Mouse (Mus musculus) hindbrain, postnatal 0 days (tissue): ENCODE data around the gene Nectin1. TPM values are rescaled to one million over a fixed set of nuclear protein-coding genes. Genes with fewer than 3 reads are reported as not detected.
A peak's percentile ranks its signal among the peaks of the same experiment; 100 is the strongest.

Experiments used
- ATAC-seq: fragments of 200-750 bp; cut with Nextera tagmentation; 2 replicates; pipeline ENCODE4 v1.8.0; 2017; ENCODE audit warnings: mild to moderate bottlenecking, moderate TSS enrichment, moderate library complexity
- DNase-seq: peaks from one replicate; pipeline ENCODE4 v3.0.0-alpha.2; 2015; ENCODE audit warnings: low spot score
- H3K27ac ChIP-seq: fragments of 300-500 bp; sonication (generic); 2 replicates; pipeline ENCODE4 v1.5.1; 2014; ENCODE audit warnings: mild to moderate bottlenecking
- H3K27me3 ChIP-seq: fragments of 300-500 bp; sonication (generic); 2 replicates; pipeline ENCODE4 v1.6.1; 2014; ENCODE audit warnings: low read length, mixed read lengths; ENCODE audit not compliant: insufficient read depth
- H3K36me3 ChIP-seq: fragments of 300-500 bp; sonication (generic); 2 replicates; pipeline ENCODE4 v1.6.1; 2014; ENCODE audit warnings: low read length, mixed read lengths; ENCODE audit not compliant: insufficient read depth
- H3K4me1 ChIP-seq: fragments of 300-500 bp; sonication (generic); 2 replicates; pipeline ENCODE4 v1.6.1; 2014; ENCODE audit warnings: antibody characterized with exemption, low read length, mixed read lengths; ENCODE audit not compliant: insufficient read depth
- H3K4me2 ChIP-seq: fragments of 300-500 bp; sonication (generic); 2 replicates; pipeline ENCODE4 v1.6.1; 2014; ENCODE audit warnings: low read depth, mild to moderate bottlenecking, low read length, moderate library complexity, mixed read lengths
- H3K4me3 ChIP-seq: fragments of 300-500 bp; sonication (generic); 2 replicates; pipeline ENCODE4 v1.5.1; 2014; ENCODE audit warnings: low read length
- H3K9ac ChIP-seq: fragments of 300-500 bp; sonication (generic); replicated peaks from 2 replicates; pipeline ENCODE4 v1.6.1; 2014; ENCODE audit warnings: mild to moderate bottlenecking, low read length, moderate library complexity, mixed read lengths
- H3K9me3 ChIP-seq: fragments of 300-500 bp; sonication (generic); 2 replicates; pipeline ENCODE4 v1.6.1; 2016; ENCODE audit warnings: low read length, mixed read lengths
- CTCF ChIP-seq: IDR thresholded peaks from 2 replicates; pipeline ENCODE4 v1.5.1; 2016; ENCODE audit warnings: antibody characterized with exemption, control low read depth, low read depth
- WGBS: fragments of 180-500 bp; shearing (Covaris S2); extraction: QIAGEN DNeasy Blood & Tissue Kit; methylation state at CpG from one replicate; pipeline ENCODE4 v1.1.7; 2014; 5-methylcytosine and 5-hydroxymethylcytosine counted together
- polyA plus RNA-seq: library from polyadenylated mRNA; unstranded; fragments of >200 nt; fragmentation: Nextera tagmentation; extraction: Ambion mirVana; gene quantifications from 2 replicates; pipeline ENCODE4 v1.2.1, GENCODE M21; 2015
- total RNA-seq: library from RNA; depleted of rRNA; stranded (reverse); fragments of >200 nt; gene quantifications from 2 replicates; pipeline ENCODE4 v1.2.3, GENCODE M21; 2014

The Nectin1 gene
- total and polyA plus RNA-seq, 2 experiments from 2014 or later: 17.1 to 72.8 TPM

- 76% methylated on average over 4 of the region's 4 CpGs for WGBS
- DNase-seq (no peak), ATAC-seq (no peak)
- Histone ChIP-seq H3K4me3 (no peak overlapping the region), H3K4me1 (peaks cover 11% of the 10 kb centered on the region), H3K27ac (no peak overlapping the region), H3K36me3 (no peaks in the 10 kb centered on the region), H3K9me3 (no peaks in the 10 kb centered on the region), H3K4me2 (no peak overlapping the region), H3K27me3 (no peaks in the 10 kb centered on the region), H3K9ac (no peak overlapping the region)
- TF ChIP-seq CTCF: no peak
These were observed 26.2 kb downstream of the Nectin1 start for GRCm38 (mm10) chr9:43769940-43770339.

GRCm38 (mm10) chr9:43771041-43771440 is 27.3 kb downstream of the Nectin1 start:
- Histone ChIP-seq H3K27ac (no peak overlapping the region), H3K4me1 (peaks cover 4% of the 10 kb centered on the region), H3K9ac (no peak overlapping the region), H3K27me3 (no peaks in the 10 kb centered on the region), H3K4me2 (no peak overlapping the region), H3K9me3 (no peaks in the 10 kb centered on the region), H3K4me3 (no peak overlapping the region), H3K36me3 (no peaks in the 10 kb centered on the region)
- TF ChIP-seq CTCF: peak; percentile 27; the same call in 1 of the 2 replicates
- ATAC-seq: no peak
- no peak for DNase-seq
- 83% methylated on average over 1 of the region's 1 CpGs for WGBS

- no peak for DNase-seq
- 84% methylated on average over 6 of the region's 6 CpGs for WGBS
These were observed 28.7 kb downstream of the Nectin1 start for GRCm38 (mm10) chr9:43772460-43772859.

GRCm38 (mm10) chr9:43773521-43773920 is 29.7 kb downstream of the Nectin1 start:
- Histone ChIP-seq H3K4me2 (no peak overlapping the region), H3K27me3 (no peaks in the 10 kb centered on the region), H3K4me1 (no peaks in the 10 kb centered on the region; the same call in 1 of the 2 replicates), H3K36me3 (no peaks in the 10 kb centered on the region), H3K9me3 (no peaks in the 10 kb centered on the region), H3K27ac (no peak overlapping the region), H3K9ac (no peak overlapping the region), H3K4me3 (no peak overlapping the region)
- 70% methylated on average over 2 of the region's 2 CpGs for WGBS
- DNase-seq: no peak
- no peak for TF ChIP-seq CTCF
- no peak for ATAC-seq

More at GRCm38 (mm10) chr9:43772460-43772859, 28.7 kb downstream of the Nectin1 start:
- H3K4me2 ChIP-seq: no peak overlapping the region
- no peak for ATAC-seq
- no peaks in the 10 kb centered on the region for H3K27me3 ChIP-seq
- no peaks in the 10 kb centered on the region for H3K36me3 ChIP-seq
- no peak overlapping the region for H3K9ac ChIP-seq
- no peak overlapping the region for H3K27ac ChIP-seq
- peaks cover 4% of the 10 kb centered on the region for H3K4me1 ChIP-seq
- H3K9me3 ChIP-seq: no peaks in the 10 kb centered on the region
- H3K4me3 ChIP-seq: no peak overlapping the region
- TF ChIP-seq CTCF: no peak

- WGBS: 76% methylated on average over 5 of the region's 5 CpGs
These were observed 30.6 kb downstream of the Nectin1 start for GRCm38 (mm10) chr9:43774427-43774826.

GRCm38 (mm10) chr9:43776231-43776630 is 32.4 kb downstream of the Nectin1 start:
- ATAC-seq: no peak
- TF ChIP-seq CTCF: no peak
- no peaks in the 10 kb centered on the region for H3K36me3 ChIP-seq
- H3K27ac ChIP-seq: no peak overlapping the region
- no peaks in the 10 kb centered on the region for H3K27me3 ChIP-seq
- WGBS: 62% methylated on average over 3 of the region's 3 CpGs
- H3K9ac ChIP-seq: no peak overlapping the region
- no peaks in the 10 kb centered on the region for H3K9me3 ChIP-seq
- H3K4me3 ChIP-seq: no peak overlapping the region
- H3K4me2 ChIP-seq: no peak overlapping the region
- H3K4me1 ChIP-seq: peaks cover 3% of the 10 kb centered on the region; the same call in 1 of the 2 replicates
- DNase-seq: no peak

More at GRCm38 (mm10) chr9:43774427-43774826, 30.6 kb downstream of the Nectin1 start:
- Histone ChIP-seq H3K4me3 (no peak overlapping the region), H3K4me1 (no peaks in the 10 kb centered on the region; the same call in 1 of the 2 replicates), H3K27ac (no peak overlapping the region), H3K4me2 (no peak overlapping the region), H3K36me3 (no peaks in the 10 kb centered on the region), H3K27me3 (no peaks in the 10 kb centered on the region), H3K9ac (no peak overlapping the region), H3K9me3 (no peaks in the 10 kb centered on the region)
- DNase-seq (no peak), ATAC-seq (no peak)
- TF ChIP-seq CTCF: no peak
